8 mouse cellular contexts compared by ENCODE assay signal in genomic region chr10:128589464-128590192, GRCm38 (mm10). TPM values are rescaled to one million over a fixed set of nuclear protein-coding genes. Genes with fewer than 3 reads are reported as not detected.
DNase-seq lines count a peak whose midpoint lies in the region; ATAC-seq lines count a peak whose summit lies in the region.

Gene Erbb3 (minus strand): TSS chr10:128589652.

- ATAC-seq in limb, embryonic 12.5 days (ENCODE audit: insufficient number of reproducible peaks, insufficient read depth, low FRiP score, low TSS enrichment, low read depth), result peak; percentile 32; the same call in 1 of the 2 replicates
- peak; percentile 57 for ATAC-seq in midbrain, embryonic 11.5 days (ENCODE audit: low FRiP score)
- ATAC-seq in stomach, embryonic 16.5 days (ENCODE audit: insufficient read depth, low FRiP score), result peak; percentile 77

- DNase-seq in ES-CJ7 (ENCODE audit: low read depth, low spot score), result peak; percentile 87
- peak; percentile 51 to 62 for DNase-seq in adrenal gland, adult 18-20 months (ENCODE audit: low spot score in 2 of 2)
- peak; percentile 21 for DNase-seq in fibroblast of lung, adult 2 months (ENCODE audit: low read depth)
- peak; percentile 67 for DNase-seq in hindbrain, embryonic 10.5 days (ENCODE audit: low spot score)
- peak; percentile 96 for DNase-seq in midbrain, embryonic 11.5 days (ENCODE audit: low spot score, missing footprints)
- DNase-seq in left cerebral cortex, adult 9 months (ENCODE audit: low spot score in 2 of 2), result no peak

- under 1% methylated on average over 43 of the region's 43 CpGs for WGBS in hindbrain, embryonic 10.5 days
- 1% methylated on average over 43 of the region's 43 CpGs for WGBS in limb, embryonic 12.5 days
- under 1% methylated on average over 43 of the region's 43 CpGs for WGBS in midbrain, embryonic 11.5 days
- under 1% methylated on average over 43 of the region's 43 CpGs for WGBS in stomach, embryonic 16.5 days

- peaks cover 34% of the 10 kb centered on the region for H3K4me1 ChIP-seq in hindbrain, embryonic 10.5 days (replicated peaks)
- H3K4me1 ChIP-seq in limb, embryonic 12.5 days (replicated peaks), result peaks cover 29% of the 10 kb centered on the region
- peaks cover 5% of the 10 kb centered on the region; the same call in 1 of the 2 replicates for H3K4me1 ChIP-seq in midbrain, embryonic 11.5 days (ENCODE audit: control insufficient read depth, insufficient read depth, low read length)
- H3K4me1 ChIP-seq in stomach, embryonic 16.5 days (ENCODE audit: control insufficient read depth, insufficient read depth, low read length), result peaks cover 10% of the 10 kb centered on the region; the same call in 1 of the 2 replicates

- no peaks in the 10 kb centered on the region for H3K9me3 ChIP-seq in hindbrain, embryonic 10.5 days
- H3K9me3 ChIP-seq in limb, embryonic 12.5 days, result no peaks in the 10 kb centered on the region
- H3K9me3 ChIP-seq in midbrain, embryonic 11.5 days (ENCODE audit: control insufficient read depth, low read length), result no peaks in the 10 kb centered on the region
- H3K9me3 ChIP-seq in stomach, embryonic 16.5 days (replicated peaks; ENCODE audit: control insufficient read depth, low read length), result no peaks in the 10 kb centered on the region

- H3K9ac ChIP-seq in limb, embryonic 12.5 days (replicated peaks), result peak within 1 kb of the TSS; percentile 38
- H3K9ac ChIP-seq in midbrain, embryonic 11.5 days (ENCODE audit: low read length), result peak within 1 kb of the TSS; percentile 60
- peak within 1 kb of the TSS; percentile 77 for H3K9ac ChIP-seq in stomach, embryonic 16.5 days (ENCODE audit: low read length)

- peak within 1 kb of the TSS; percentile 98 for H3K4me2 ChIP-seq in limb, embryonic 12.5 days
- peak within 1 kb of the TSS; percentile 99 for H3K4me2 ChIP-seq in midbrain, embryonic 11.5 days
- peak within 1 kb of the TSS; percentile 97 for H3K4me2 ChIP-seq in stomach, embryonic 16.5 days (ENCODE audit: low read depth, low read length)

- H3K27ac ChIP-seq in hindbrain, embryonic 10.5 days, result peak within 1 kb of the TSS; percentile 82
- H3K27ac ChIP-seq in limb, embryonic 12.5 days, result peak within 1 kb of the TSS; percentile 69
- H3K27ac ChIP-seq in midbrain, embryonic 11.5 days (ENCODE audit: low read depth, low read length), result no peak within 1 kb of the TSS
- peak within 1 kb of the TSS; percentile 97 for H3K27ac ChIP-seq in stomach, embryonic 16.5 days (ENCODE audit: low read length)

- peak within 1 kb of the TSS; percentile 72 for H3K4me3 ChIP-seq in hindbrain, embryonic 10.5 days
- peak within 1 kb of the TSS; percentile 62 for H3K4me3 ChIP-seq in limb, embryonic 12.5 days (replicated peaks)
- H3K4me3 ChIP-seq in midbrain, embryonic 11.5 days (ENCODE audit: low read depth, low read length), result peak within 1 kb of the TSS; percentile 64
- H3K4me3 ChIP-seq in stomach, embryonic 16.5 days (replicated peaks; ENCODE audit: low read length), result peak within 1 kb of the TSS; percentile 74

- no peaks in the 10 kb centered on the region for H3K36me3 ChIP-seq in hindbrain, embryonic 10.5 days
- H3K36me3 ChIP-seq in limb, embryonic 12.5 days, result no peaks in the 10 kb centered on the region
- no peaks in the 10 kb centered on the region for H3K36me3 ChIP-seq in midbrain, embryonic 11.5 days (ENCODE audit: control insufficient read depth, insufficient read depth, low read length)
- no peaks in the 10 kb centered on the region for H3K36me3 ChIP-seq in stomach, embryonic 16.5 days (ENCODE audit: control insufficient read depth, insufficient read depth, low read length)

- H3K27me3 ChIP-seq in hindbrain, embryonic 10.5 days (ENCODE audit: insufficient read depth, poor library complexity, severe bottlenecking), result peaks cover 55% of the 10 kb centered on the region
- peaks cover 60% of the 10 kb centered on the region for H3K27me3 ChIP-seq in limb, embryonic 12.5 days
- peaks cover 32% of the 10 kb centered on the region for H3K27me3 ChIP-seq in midbrain, embryonic 11.5 days (ENCODE audit: control insufficient read depth, insufficient read depth, low read length)
- 0 out of 2 replicates have a peak, but pooled peaks cover 12% of the 10 kb centered on the region for H3K27me3 ChIP-seq in stomach, embryonic 16.5 days (ENCODE audit: control insufficient read depth, insufficient read depth, low read length)

RNA-seq across cellular contexts. Expression of gene Erbb3, which starts in this region (rescaled TPM):
- 1 to 10 TPM; 2.6 to 4.0 TPM for total RNA-seq in adrenal gland, adult 18-20 months (2021)
- 5.0 and 13.5 TPM in 2 replicates for polyA plus RNA-seq in hindbrain, embryonic 10.5 days (2016; fragmentation: Nextera tagmentation; extraction: Ambion mirVana)
- 15.4 and 16.6 TPM in 2 replicates for polyA plus RNA-seq in limb, embryonic 12.5 days (2016; fragmentation: Nextera tagmentation; extraction: Ambion mirVana)
- polyA plus RNA-seq in midbrain, embryonic 11.5 days (2014; fragmentation: Nextera tagmentation; extraction: Ambion mirVana), result 0.49 and 0.77 TPM in 2 replicates
- polyA plus RNA-seq in stomach, embryonic 16.5 days (2015; fragmentation: Nextera tagmentation; extraction: Ambion mirVana), result 32.0 and 38.0 TPM in 2 replicates

Comparison
In these comparisons a context has a peak if more than half of its experiments do, and no peak if none do; other contexts are left out.
1. Peak in DNase-seq, ATAC-seq, H3K4me3 ChIP-seq, H3K9ac ChIP-seq and H3K4me2 ChIP-seq in midbrain, embryonic 11.5 days; RNA of the gene not detected or under 1 TPM.
2. DNase-seq: peak in ES-CJ7 (single experiment), adrenal gland, adult 18-20 months (2 of 2), fibroblast of lung, adult 2 months (single experiment) and hindbrain, embryonic 10.5 days (single experiment); none in left cerebral cortex, adult 9 months (0 of 2).
3. Peak in every context shown above with its lines, with median percentiles within 50 percentile points of each other: H3K4me3 ChIP-seq, ATAC-seq, H3K4me2 ChIP-seq and H3K9ac ChIP-seq.